Mouse (Mus musculus) lung, postnatal 4 days (tissue): ENCODE results near the gene Cmtm5.
"Not testable (repeated sequence)": the region's sequence is repeated elsewhere in the genome, so short reads cannot be mapped to it uniquely, and the experiment has no call there.

Experiments
- DNase-seq, 2 experiments: peaks; one replicate each; pipeline ENCODE4 v3.0.0; 2021

Gene Cmtm5

DNA sequence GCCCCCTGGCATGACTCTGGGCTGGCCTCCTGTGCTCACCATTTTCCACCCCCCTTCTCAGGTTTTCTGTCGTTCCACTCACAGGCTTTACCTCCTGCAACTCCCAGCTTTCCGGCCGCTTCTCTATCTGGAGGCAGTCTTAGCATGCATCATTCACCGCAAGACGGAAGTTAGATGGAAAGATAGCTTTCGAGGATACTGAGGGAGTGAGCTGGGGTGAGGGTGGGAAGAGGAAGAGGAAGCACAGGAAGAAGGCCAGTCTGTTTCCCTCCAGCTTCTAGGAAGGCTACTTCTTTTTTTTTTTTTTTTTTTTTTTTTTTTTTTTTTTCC lies 735 bp downstream of the Cmtm5 start:
- no peak for DNase-seq

DNA sequence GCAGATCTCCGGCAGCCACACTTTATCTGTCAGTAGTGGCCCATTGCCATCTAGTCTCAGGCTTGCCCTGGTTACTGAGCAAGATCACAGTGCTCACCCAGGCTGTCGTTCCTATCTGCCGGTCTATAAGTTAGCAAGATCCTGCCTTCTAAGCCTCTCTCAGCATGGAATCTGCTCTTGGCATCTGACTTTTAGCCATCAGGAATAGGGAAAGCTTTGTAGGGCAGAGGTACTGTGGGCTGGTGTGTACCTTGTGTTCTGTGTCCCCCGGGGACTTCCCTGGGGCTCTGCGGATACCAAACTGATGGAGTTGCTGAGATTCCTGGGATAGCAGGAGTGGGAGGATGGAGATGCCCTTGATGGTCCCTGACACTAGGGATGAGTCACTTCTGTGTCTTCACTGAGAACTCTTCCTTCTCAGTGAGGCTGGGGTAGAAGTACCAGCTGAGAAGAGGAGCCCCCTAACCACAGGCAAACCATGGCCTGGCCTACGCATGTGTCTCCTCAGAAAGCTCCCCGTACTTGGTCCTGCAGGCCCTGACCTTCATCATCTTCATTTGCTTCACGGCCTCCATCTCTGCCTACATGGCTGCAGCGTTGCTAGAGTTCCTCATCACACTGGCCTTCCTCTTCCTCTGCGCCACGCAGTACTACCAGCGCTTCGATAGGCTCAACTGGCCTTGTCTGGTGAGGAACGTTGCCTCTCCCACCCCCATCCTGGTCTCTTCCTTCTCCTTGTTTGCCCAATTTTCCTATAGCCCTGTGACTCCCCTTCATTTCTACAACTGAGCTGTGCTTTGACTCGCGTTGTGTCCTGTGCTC lies 1.5 kb downstream of the Cmtm5 start:
- no peak for DNase-seq

GRCm38 (mm10) chr14:54938431-54939219 lies 2.6 kb downstream of the Cmtm5 start:
- DNase-seq = no peak

GRCm38 (mm10) chr14:54939434-54940175 lies 3.5 kb downstream of the Cmtm5 start:
- peak; percentile 79 to 82 for DNase-seq

DNA sequence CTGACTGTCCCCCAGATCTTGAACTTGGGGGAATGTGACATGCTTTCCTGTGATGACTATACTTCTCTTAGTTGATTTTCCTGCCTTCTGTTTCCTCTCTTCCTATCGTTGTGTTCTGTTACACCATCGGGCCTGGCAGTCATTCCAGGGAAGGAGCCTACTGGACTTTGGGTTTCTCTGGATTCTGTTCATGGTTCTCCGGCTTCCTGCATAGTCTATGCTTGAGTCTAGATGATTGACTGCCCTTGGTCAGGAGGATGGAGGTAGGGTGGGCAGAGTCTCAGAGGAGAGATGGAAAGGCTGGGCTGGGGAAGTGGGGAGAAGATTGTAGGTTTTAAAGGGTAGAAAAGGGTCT lies 4.1 kb downstream of the Cmtm5 start:
- DNase-seq = no peak

DNA sequence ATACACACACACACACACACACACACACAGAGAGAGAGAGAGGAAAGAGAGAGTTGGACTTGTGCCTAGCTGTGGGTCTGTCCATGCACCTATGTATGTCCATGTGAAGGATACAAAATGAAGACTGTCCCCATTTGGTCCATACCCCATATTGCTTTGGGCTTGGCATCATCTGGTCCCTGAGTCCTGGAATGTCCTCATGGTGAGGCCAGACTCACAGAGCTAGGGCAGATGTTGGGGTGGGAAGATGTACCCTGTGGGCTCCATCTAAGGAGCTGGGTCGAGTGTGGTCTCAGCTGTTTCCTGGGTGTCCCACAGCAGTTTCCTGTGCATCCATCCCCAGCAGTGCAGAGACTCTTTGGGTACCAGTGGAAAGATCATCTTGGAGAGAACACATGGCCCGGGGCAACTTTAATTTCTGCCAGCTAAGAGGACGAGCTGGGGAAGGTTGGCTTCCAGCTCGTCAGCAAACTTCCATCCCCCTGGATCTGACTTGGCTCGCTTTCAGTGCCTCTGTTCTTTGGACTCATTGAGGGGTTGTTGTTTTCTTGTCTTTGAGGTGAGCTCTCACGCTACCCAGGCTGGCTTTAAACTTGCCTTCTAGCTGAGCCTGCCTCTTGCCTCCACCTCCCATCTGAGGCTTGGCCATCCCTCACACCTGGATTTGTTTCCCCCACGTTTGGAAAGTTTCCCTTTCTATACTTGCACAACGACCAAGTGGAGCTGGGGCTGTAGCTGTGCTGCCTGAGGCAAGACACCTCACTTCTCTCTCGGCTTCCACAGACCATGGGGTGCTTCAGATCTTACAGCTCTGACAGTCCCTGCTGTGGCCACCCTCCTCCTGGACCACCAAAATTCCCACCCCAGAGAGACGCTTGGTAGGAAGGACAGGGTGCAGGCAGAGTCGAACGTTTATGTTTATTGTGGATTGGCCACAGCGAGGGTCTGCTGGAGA lies 5.2 kb downstream of the Cmtm5 start:
- no peak for DNase-seq

GRCm38 (mm10) chr14:54942479-54942878 lies 6.4 kb downstream of the Cmtm5 start:
- no peak for DNase-seq

DNA sequence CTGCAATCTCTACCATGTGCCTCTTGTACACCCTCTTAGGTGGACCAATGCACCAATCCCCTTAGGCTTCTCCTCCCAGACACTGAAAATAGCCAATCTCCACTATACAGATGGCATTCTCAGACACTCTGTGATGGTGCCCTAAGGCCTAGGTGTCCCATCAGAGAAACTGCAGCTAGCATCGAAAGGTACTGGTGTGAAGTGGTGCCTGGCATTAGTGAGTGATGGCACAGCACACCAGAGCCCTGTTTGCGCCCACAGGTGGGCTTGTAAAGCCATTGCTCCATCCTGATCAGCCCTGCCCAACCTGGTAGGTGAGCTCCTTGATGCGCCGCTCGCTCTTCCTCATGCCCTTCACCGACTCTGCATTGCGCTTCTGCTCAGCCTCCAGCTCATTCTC lies 7.9 kb downstream of the Cmtm5 start:
- no peak for DNase-seq

- DNase-seq = no peak
These were observed 8.9 kb downstream of the Cmtm5 start for GRCm38 (mm10) chr14:54944939-54945338.

DNA sequence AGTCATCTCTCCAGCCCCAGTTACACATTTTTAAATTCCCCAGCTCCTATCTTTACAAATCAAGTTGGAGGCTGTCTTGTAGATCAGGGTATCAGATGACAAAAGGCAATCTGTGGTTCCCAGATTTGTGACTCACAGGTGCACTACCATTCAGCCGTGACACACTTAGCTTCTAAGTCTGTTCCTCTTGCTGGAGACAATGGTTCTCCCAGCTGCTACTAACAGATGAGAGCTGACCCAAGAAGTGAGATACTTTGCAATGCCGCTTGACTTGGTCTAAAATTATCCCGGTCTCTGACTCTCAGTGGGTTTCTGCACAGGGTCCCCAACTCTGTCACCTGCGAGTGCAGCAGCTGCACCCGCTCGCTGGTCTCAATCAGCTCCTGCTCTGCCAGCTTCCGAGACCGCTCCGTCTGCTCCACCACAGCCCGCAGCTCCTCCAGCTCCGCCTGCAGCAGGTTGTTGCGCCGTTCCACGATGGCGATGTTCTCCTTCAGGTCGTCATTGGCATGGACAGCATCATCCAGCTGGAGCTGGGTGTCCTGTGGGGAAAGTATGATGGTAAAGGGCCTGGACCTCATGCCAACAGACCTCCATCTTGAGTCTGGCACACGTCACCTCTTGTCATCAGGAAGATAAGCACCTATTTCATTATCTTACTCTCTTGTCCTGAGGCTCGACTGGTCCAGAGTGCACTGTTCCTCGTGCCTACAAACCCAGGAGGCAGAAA lies 10.1 kb downstream of the Cmtm5 start:
- DNase-seq = no peak

GRCm38 (mm10) chr14:54947008-54947407 lies 10.9 kb downstream of the Cmtm5 start:
- not testable (repeated sequence) for DNase-seq

- DNase-seq = no peak
These were observed 12.7 kb downstream of the Cmtm5 start for GRCm38 (mm10) chr14:54948781-54949180.

- DNase-seq = no peak
These were observed 14.4 kb downstream of the Cmtm5 start for GRCm38 (mm10) chr14:54950493-54950892.

GRCm38 (mm10) chr14:54951587-54951986 lies 15.5 kb downstream of the Cmtm5 start:
- no peak for DNase-seq

GRCm38 (mm10) chr14:54953664-54954206 lies 17.7 kb downstream of the Cmtm5 start:
- no peak for DNase-seq

DNA sequence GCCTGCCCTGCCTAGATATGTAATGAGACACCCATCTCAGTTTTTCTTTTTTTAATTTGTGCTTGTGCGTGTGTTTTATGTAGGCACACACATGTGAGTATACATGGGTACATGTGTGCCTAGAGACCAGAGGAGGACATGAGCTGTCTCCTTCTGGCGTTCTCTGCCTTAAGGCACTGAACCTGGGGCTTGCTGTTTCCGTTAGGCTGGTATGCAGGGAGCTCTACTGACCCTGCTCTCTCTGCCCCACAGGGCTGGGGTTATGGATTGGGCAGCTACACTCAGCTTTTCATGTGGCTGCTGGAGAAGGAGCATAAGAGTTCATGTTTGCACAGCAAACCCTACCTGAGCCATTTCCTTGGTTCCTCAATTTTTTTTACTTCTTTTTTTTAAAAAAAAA lies 18.4 kb downstream of the Cmtm5 start:
- DNase-seq = no peak

GRCm38 (mm10) chr14:54955481-54955880 lies 19.4 kb downstream of the Cmtm5 start:
- no peak for DNase-seq

DNA sequence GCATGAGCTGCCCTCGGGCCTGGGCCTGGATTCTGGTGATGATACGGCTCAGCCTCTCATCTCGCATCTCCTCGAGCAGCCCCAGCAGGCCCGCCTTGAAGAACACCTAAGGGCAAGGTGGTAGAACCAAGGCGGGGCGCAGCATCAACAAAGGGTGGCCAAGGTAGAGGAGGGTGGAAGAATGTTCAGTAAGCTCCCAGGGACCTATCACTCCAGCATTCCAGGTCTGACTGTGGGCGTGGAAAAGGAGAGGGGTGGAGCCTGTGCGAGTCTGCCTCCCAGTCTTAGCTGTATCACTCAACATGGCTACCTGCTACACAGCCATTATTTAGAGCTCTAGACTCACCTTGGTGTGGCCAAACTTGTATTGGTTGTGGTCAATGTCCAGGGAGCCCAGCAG lies 20.5 kb downstream of the Cmtm5 start:
- DNase-seq = no peak

DNA sequence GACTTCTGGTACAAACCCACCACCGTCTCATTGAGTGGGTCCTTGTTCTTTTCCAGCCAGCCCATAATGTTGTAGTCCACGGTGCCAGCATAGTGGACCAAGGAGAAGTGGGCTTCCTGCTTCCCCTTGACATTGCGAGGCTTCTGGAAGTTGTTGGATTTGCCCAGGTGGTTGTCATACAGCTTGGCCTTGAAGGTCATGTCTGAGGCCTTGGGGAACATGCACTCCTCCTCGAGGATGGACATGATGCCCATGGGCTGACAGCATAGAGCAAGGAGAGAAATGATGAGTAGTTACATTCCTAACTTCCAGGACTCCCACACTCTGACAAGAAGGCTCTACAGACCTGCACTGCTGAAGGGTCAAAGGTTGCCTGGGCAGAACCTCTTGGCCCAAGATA lies 22.4 kb downstream of the Cmtm5 start:
- DNase-seq = no peak

GRCm38 (mm10) chr14:54959197-54959596 lies 23.1 kb downstream of the Cmtm5 start:
- no peak for DNase-seq

- DNase-seq = not testable (repeated sequence)
These were observed 24.0 kb downstream of the Cmtm5 start for GRCm38 (mm10) chr14:54959853-54960613.
